Mouse (Mus musculus) Patski (cell line): Measurements from ENCODE around the gene Prss54. TPM values are rescaled to one million over a fixed set of nuclear protein-coding genes. Genes with fewer than 3 reads are reported as not detected.

ENCODE experiments used
- ATAC-seq: fragments of 100-300 bp; one replicate; pipeline ENCODE4 v1.8.0; 2021
- CTCF ChIA-PET: fragments of 350-600 bp; sonication (Branson Sonifier 250); formaldehyde crosslinking; loops from one replicate; lab custom pipeline; 2022; ENCODE audit warnings: inconsistent platforms; lab: Charles Lee
- POLR2A ChIA-PET: fragments of 350-600 bp; sonication (Branson Sonifier 250); formaldehyde crosslinking; loops from one replicate; lab custom pipeline; 2022; ENCODE audit warnings: antibody characterized with exemption, inconsistent platforms; lab: Charles Lee
- DNase-seq: peaks from one replicate; pipeline ENCODE4 v3.0.0-alpha.2; 2011; ENCODE audit warnings: low read depth, low spot score
- H3K27me3 ChIP-seq: fragments of 371-371 bp; one replicate; pipeline ENCODE4 v1.5.1; 2021
- CTCF ChIP-seq: fragments of 100-300 bp; IDR thresholded peaks from one replicate; pipeline ENCODE4 v1.5.1; 2021
- in situ Hi-C: fragments of 300-500 bp; cut with MboI; formaldehyde crosslinking; loops from 3 replicates; pipeline ENCODE4 v1.11.1; 2018; ENCODE audit warnings: low pct_unique_long_range_greater_than_20kb, mixed read lengths
- polyA plus RNA-seq: library from polyadenylated mRNA; unstranded; gene quantifications from one replicate; pipeline ENCODE4 v1.2.3, GENCODE M21; 2021

Gene Prss54
- polyA plus RNA-seq, 1 experiment from 2014 or later: not detected

DNA sequence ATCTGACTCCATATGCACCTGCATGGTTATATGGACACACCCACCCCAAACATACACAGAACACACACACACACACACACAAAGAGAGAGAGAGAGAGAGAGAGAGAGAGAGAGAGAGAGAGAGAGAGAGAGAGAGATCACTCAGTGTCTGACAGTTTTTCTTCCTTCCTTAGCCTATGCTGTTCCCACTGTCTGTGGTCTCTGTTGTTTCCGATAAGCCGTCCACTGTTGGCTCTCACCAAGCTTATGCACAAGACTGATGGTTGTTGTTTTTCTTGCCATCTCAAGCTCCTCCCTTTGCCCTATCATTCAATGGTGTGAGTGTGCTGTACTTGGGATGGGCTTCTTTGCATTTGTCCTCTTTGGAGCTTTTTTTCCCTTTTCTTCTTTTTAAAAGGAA, 20.2 kb downstream of the Prss54 start:
- in situ Hi-C loops: no loop called here
- DNase-seq (no peak), ATAC-seq (no peak)
- ChIA-PET POLR2A (no interaction called here), CTCF (interaction anchor here (1.0 kb wide), 1 partner anchor 10 kb away, joined by 3 read pairs; no protein-coding TSS in a partner anchor)
- peaks cover 23% of the 10 kb centered on the region for H3K27me3 ChIP-seq
- TF ChIP-seq CTCF: no peak

- ChIA-PET POLR2A (no interaction called here), CTCF (interaction anchor here (1.2 kb wide), 1 partner anchor 11 kb away, joined by 3 read pairs; no protein-coding TSS in a partner anchor)
- DNase-seq: no peak
- TF ChIP-seq CTCF: no peak
- in situ Hi-C loops: no loop called here
- H3K27me3 ChIP-seq: peaks cover 20% of the 10 kb centered on the region
- ATAC-seq: no peak
Observed at GRCm38 (mm10) chr8:95551577-95551976, 24.6 kb downstream of the Prss54 start.

DNA sequence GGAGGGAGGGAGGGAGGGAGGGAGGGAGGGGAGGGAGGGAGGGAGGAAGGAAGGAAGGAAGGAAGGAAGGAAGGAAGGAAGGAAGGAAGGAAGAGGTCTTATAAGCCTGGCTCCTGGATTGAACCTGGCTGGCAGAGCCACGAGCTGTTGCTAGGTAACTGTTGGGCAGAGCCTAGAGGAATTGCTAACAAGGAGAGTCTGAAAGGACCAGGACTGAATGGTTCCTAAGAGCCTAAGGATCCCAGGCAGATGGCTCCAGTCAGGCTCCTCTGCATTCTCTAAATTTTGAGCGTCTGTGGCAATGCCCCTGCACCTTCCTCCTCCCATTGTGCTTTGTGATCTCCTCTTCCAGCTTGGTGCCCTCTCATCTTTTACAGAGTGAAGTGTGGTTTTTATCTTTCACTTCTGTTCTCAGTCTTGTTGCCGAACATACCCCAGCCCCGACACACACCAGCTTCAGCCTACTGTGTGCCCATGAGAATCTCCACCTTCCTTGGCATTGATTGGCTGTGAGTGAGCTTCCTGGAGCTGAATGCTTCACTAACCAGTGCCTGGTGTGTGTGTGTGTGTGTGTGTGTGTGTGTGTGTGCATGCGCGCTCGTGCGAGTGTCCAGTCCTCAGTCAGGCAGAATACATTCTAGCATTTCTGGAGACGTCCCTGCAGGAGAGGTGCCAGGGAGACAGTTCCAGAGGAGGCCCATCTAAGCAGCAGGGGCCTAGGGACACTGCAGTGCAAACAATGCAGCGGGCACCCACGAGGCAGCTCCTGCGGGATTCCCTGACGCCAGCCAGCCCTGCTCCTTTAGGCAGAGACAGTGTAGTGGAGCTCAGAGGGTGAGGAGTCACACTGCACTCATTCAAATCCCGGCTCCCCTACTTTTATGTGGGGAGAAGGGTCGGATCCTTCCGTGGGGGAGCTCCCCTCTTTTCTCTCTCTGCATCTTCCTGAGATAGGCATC, 26.0 kb downstream of the Prss54 start:
- ChIA-PET POLR2A (no interaction called here), CTCF (no interaction called here)
- DNase-seq: no peak
- no peak for ATAC-seq
- in situ Hi-C loops: no loop called here
- TF ChIP-seq CTCF: no peak
- H3K27me3 ChIP-seq: peaks cover 18% of the 10 kb centered on the region

- DNase-seq: no peak
- no peak for TF ChIP-seq CTCF
- POLR2A ChIA-PET: no interaction called here
Observed at GRCm38 (mm10) chr8:95547931-95548330, 28.2 kb downstream of the Prss54 start.

GRCm38 (mm10) chr8:95546986-95547385, 29.2 kb downstream of the Prss54 start:
- CTCF ChIA-PET: interaction anchor here (1.0 kb wide), 2 partner anchors 15 to 218 kb away, joined by 3 read pairs; no protein-coding TSS in a partner anchor
- H3K27me3 ChIP-seq: peaks cover 17% of the 10 kb centered on the region
- POLR2A ChIA-PET: no interaction called here
- in situ Hi-C loops: no loop called here
- ATAC-seq (no peak), DNase-seq (no peak)
- TF ChIP-seq CTCF: no peak

More at GRCm38 (mm10) chr8:95547931-95548330, 28.2 kb downstream of the Prss54 start:
- H3K27me3 ChIP-seq: peaks cover 18% of the 10 kb centered on the region
- in situ Hi-C loops: no loop called here
- ATAC-seq: no peak
- CTCF ChIA-PET: no interaction called here

DNA sequence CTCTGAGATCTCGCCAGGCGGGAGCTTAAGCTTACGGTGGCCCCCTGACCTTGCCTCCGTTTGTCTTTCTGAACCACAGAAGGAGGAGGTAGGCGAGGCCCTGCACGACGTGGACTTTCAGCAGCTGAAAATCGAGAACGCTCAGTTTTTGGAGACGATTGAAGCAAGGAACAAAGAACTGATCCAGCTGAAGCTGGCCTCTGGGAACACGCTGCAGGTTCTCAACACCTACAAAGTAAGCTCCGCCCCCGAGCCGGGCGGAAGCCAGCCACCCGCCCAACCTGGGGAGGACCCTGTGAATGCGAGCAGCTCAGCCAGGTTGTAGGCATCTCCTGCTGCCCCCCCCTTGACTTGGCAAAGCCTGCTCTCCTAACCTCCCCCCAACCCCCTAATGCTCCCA, 30.3 kb downstream of the Prss54 start:
- POLR2A ChIA-PET: interaction anchor here (0.6 kb wide), 1 partner anchor 441 kb away, joined by 3 read pairs; no protein-coding TSS in a partner anchor
- in situ Hi-C loops: no loop called here
- H3K27me3 ChIP-seq: peaks cover 12% of the 10 kb centered on the region
- no peak for ATAC-seq
- DNase-seq: no peak
- CTCF ChIA-PET: interaction anchor here (1.0 kb wide), 1 partner anchor 16 kb away, joined by 3 read pairs; no protein-coding TSS in a partner anchor
- TF ChIP-seq CTCF: no peak

- POLR2A ChIA-PET: no interaction called here
- H3K27me3 ChIP-seq: peaks cover 12% of the 10 kb centered on the region
- CTCF ChIA-PET: no interaction called here
- no peak for DNase-seq
- no peak for TF ChIP-seq CTCF
- in situ Hi-C loops: no loop called here
- no peak for ATAC-seq
Observed at GRCm38 (mm10) chr8:95543065-95543464, 33.1 kb downstream of the Prss54 start.

DNA sequence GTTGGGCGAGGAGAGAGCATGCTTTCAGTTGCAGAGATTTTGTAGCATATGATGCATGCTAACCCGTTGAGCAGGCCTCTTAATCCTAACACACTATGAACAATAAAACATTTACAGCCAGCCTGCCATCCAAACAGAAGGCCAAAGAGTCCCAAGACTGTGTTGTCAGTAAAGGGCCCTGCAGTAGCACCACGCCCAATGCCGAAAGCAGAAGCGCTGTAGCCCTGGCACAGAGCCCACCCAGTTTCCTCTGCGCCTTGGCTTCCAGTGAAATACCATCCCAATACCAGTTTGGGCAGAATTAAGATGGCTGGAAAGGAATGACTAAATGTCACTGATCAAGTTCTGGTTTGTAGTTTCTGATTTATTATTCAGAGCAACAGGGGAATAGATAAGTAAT, 33.9 kb downstream of the Prss54 start:
- in situ Hi-C loops: no loop called here
- DNase-seq (no peak), ATAC-seq (no peak)
- POLR2A ChIA-PET: no interaction called here
- H3K27me3 ChIP-seq: peaks cover 12% of the 10 kb centered on the region
- no peak for TF ChIP-seq CTCF
- CTCF ChIA-PET: no interaction called here

DNA sequence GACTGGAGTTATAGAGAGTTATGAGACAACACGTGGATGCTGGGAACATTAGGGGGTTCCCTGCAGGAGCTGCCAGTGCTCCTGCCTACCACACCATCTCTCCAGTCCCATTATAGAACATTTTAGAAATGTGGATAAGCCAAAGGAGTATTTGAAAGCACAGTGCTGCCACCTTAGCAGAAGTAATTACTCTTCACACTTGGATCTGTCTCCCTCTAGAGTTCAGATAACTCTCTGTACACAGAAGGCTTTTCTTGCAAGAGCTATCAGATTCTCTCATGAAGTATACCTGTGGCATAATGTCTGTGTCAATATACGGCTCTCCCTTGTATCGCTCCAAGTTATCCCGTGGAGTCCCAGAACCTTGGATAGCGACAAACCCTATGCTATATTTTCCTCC, 36.7 kb downstream of the Prss54 start:
- in situ Hi-C loops: no loop called here
- ChIA-PET CTCF (interaction anchor here (0.6 to 1.4 kb wide), 2 partner anchors 106 to 280 kb away, joined by 3 read pairs; no protein-coding TSS in a partner anchor), POLR2A (no interaction called here)
- DNase-seq: no peak
- TF ChIP-seq CTCF: no peak
- H3K27me3 ChIP-seq: peaks cover 6% of the 10 kb centered on the region
- no peak for ATAC-seq

- DNase-seq: no peak
- peak; percentile 47 for ATAC-seq
- ChIA-PET CTCF (interaction anchor here (1.1 kb wide), 1 partner anchor 45 kb away, joined by 3 read pairs; no protein-coding TSS in a partner anchor), POLR2A (no interaction called here)
- TF ChIP-seq CTCF: no peak
- H3K27me3 ChIP-seq: peaks cover 5% of the 10 kb centered on the region
- in situ Hi-C loops: no loop called here
Observed at GRCm38 (mm10) chr8:95533584-95534387, 42.4 kb downstream of the Prss54 start, which contains the start of gene Ccdc113. Ccdc113 (plus strand) TSS chr8:95534085.
